Mouse (Mus musculus): Measurements from ENCODE around the gene Kcnj2.

The Kcnj2 gene

GRCm38 (mm10) chr11:111121514-111121913 lies 55.5 kb downstream of the Kcnj2 start:
- no peak for DNase-seq (ENCODE audit: low read depth, low spot score)
- Histone ChIP-seq H3K27me3 (ENCODE audit: control insufficient read depth, insufficient read depth, low read length, poor library complexity, severe bottlenecking) (no peaks in the 10 kb centered on the region), H3K36me3 (ENCODE audit: control insufficient read depth, insufficient read depth, low read length, poor library complexity, severe bottlenecking) (no peaks in the 10 kb centered on the region)

GRCm38 (mm10) chr11:111123324-111123723 lies 57.4 kb downstream of the Kcnj2 start:
- H3K27me3 ChIP-seq (ENCODE audit: control insufficient read depth, insufficient read depth, low read length, poor library complexity, severe bottlenecking) = no peaks in the 10 kb centered on the region
- no peak for DNase-seq (ENCODE audit: low read depth, low spot score)
- H3K36me3 ChIP-seq (ENCODE audit: control insufficient read depth, insufficient read depth, low read length, poor library complexity, severe bottlenecking) = no peaks in the 10 kb centered on the region

GRCm38 (mm10) chr11:111125963-111126362 lies 60.0 kb downstream of the Kcnj2 start:
- H3K36me3 ChIP-seq (ENCODE audit: control insufficient read depth, insufficient read depth, low read length, poor library complexity, severe bottlenecking) = no peaks in the 10 kb centered on the region
- no peak for DNase-seq (ENCODE audit: low read depth, low spot score)
- H3K27me3 ChIP-seq (ENCODE audit: control insufficient read depth, insufficient read depth, low read length, poor library complexity, severe bottlenecking) = no peaks in the 10 kb centered on the region

Data from splenic B cell, adult 2 months (primary cell).